Mouse (Mus musculus) lung, adult 2 months (tissue): ENCODE measurements around the gene Ltbp4.

Experiments
- CTCF ChIP-seq: fragments of 200-500 bp; IDR thresholded peaks from 2 replicates; pipeline ENCODE4 v1.5.1; 2011; ENCODE audit warnings: mild to moderate bottlenecking, low read length, control low read depth; ENCODE audit not compliant: insufficient read depth
- POLR2A ChIP-seq: fragments of 200-500 bp; IDR thresholded peaks from 2 replicates; pipeline ENCODE4 v1.6.1; 2011; ENCODE audit warnings: low read depth, mild to moderate bottlenecking, control low read depth, low read length, borderline replicate concordance; ENCODE audit errors: extremely low read depth

GRCm38 (mm10) chr7:27324161-27324560, 13.3 kb downstream of the Ltbp4 start:
- no peak for TF ChIP-seq POLR2A
- no peak for TF ChIP-seq CTCF
